Mouse (Mus musculus): ENCODE measurements at regions not wholly inside any gene's neighbourhood (a gene's known extent, or its start where the extent isn't known, plus 50 kb on each side); places are given as distances from the start of the nearest gene placed in this dataset.

DNA sequence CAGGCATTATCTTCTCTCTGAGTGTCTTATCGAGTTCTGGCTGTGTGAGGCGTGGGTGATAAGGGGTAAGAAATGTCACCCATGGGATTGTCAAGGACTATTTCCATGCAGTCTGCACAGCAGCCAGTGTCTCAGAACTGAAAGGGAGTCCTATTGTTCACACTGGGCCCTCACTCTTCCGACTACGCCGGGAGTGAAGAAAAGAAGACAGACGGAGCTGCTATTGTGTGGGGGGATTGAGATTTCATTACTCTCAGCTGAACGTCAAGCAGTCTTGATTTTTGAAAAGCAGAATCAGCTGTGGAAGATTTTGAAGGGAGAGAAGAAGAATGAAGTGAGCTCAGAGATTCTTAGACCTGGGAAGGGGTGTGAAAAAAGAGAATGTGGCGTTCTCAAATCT lies 138.9 kb downstream of the Btg1 start:
- no peak for TF ChIP-seq POLR2A (IDR thresholded peaks at IDR 0.05; ENCODE audit: control insufficient read depth, low read depth, low read length)
- no peak for TF ChIP-seq CTCF (IDR thresholded peaks at IDR 0.05; ENCODE audit: control insufficient read depth, insufficient read depth, insufficient replicate concordance, low read depth, low read length)
- H3K4me1 ChIP-seq (ENCODE audit: control insufficient read depth, insufficient read depth, low read length), result peaks cover 4% of the 10 kb centered on the region; the same call in 1 of the 2 replicates
- H3K36me3 ChIP-seq (ENCODE audit: control insufficient read depth, insufficient read depth, low read length), result no peaks in the 10 kb centered on the region
- no peak overlapping the region for H3K4me3 ChIP-seq (ENCODE audit: control insufficient read depth, low read depth, low read length)
- H3K27ac ChIP-seq (ENCODE audit: control insufficient read depth, insufficient read depth, low read depth, low read length), result no peak overlapping the region
- H3K27me3 ChIP-seq (ENCODE audit: control insufficient read depth, insufficient read depth, low read length), result no peaks in the 10 kb centered on the region

DNA sequence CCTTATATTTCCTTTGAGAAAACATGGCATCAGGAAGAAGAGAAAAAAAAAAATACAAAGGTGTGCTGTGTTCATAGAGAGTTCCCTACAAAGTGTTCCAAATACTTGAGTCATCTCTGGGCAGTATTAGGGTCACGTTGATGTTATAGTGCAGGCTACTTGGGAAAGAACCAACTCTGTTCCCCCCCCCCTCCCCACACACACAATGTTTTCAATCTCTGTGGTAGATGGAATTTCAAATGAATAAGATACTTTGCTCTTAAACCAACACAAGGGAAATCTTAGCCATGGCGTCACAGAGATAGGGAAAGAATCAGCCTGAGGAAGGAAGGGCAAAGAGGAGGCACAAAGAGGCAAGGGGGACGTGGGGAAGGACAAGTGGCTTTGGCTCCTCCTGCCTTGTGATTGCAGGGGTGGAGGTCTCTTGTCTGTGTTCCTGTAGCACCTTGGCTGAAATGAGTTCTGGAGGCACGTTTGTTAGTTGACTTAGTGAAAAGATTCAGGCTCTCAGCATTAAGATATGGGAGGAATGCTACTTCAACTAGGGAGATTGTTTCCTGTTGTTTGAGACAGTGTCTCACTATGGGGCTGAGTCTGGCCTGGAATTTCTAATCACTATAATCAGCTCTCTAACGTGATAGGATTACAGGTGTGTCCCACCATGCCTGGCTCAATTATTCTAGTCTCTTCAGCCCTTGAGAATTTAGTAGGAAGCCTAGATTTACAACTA lies 139.7 kb downstream of the Btg1 start:
- H3K4me1 ChIP-seq (ENCODE audit: control insufficient read depth, insufficient read depth, low read length), result peaks cover 2% of the 10 kb centered on the region; the same call in 1 of the 2 replicates
- H3K27me3 ChIP-seq (ENCODE audit: control insufficient read depth, insufficient read depth, low read length), result no peaks in the 10 kb centered on the region
- TF ChIP-seq POLR2A (IDR thresholded peaks at IDR 0.05; ENCODE audit: control insufficient read depth, low read depth, low read length) (no peak), CTCF (IDR thresholded peaks at IDR 0.05; ENCODE audit: control insufficient read depth, insufficient read depth, insufficient replicate concordance, low read depth, low read length) (no peak)
- no peaks in the 10 kb centered on the region for H3K36me3 ChIP-seq (ENCODE audit: control insufficient read depth, insufficient read depth, low read length)
- H3K27ac ChIP-seq (ENCODE audit: control insufficient read depth, insufficient read depth, low read depth, low read length), result no peak overlapping the region
- H3K4me3 ChIP-seq (ENCODE audit: control insufficient read depth, low read depth, low read length), result no peak overlapping the region

DNA sequence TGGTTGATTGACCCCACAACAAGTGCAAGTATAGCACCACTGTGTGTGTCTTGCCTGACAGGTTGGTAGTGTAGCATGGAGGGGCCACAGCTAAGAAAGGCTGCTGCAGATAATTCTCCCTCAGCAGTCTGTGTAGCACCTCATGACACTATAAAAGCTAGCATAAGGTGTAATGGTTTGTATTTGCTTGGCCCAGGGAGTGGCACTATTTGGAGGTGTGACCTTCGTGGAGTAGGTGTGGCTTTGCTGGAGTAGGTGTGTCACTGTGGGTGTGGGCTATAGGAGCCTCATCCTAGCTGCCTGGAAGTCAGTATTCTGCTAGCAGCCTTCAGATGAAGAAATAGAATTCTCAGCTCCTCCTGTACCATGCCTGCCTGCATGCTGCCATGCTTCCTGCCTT lies 140.5 kb downstream of the Btg1 start:
- no peak for TF ChIP-seq CTCF (IDR thresholded peaks at IDR 0.05; ENCODE audit: control insufficient read depth, insufficient read depth, insufficient replicate concordance, low read depth, low read length)
- TF ChIP-seq POLR2A (IDR thresholded peaks at IDR 0.05; ENCODE audit: control insufficient read depth, low read depth, low read length), result no peak
- Histone ChIP-seq H3K4me1 (ENCODE audit: control insufficient read depth, insufficient read depth, low read length) (no peaks in the 10 kb centered on the region), H3K27me3 (ENCODE audit: control insufficient read depth, insufficient read depth, low read length) (no peaks in the 10 kb centered on the region), H3K36me3 (ENCODE audit: control insufficient read depth, insufficient read depth, low read length) (no peaks in the 10 kb centered on the region), H3K4me3 (ENCODE audit: control insufficient read depth, low read depth, low read length) (no peak overlapping the region), H3K27ac (ENCODE audit: control insufficient read depth, insufficient read depth, low read depth, low read length) (no peak overlapping the region)

DNA sequence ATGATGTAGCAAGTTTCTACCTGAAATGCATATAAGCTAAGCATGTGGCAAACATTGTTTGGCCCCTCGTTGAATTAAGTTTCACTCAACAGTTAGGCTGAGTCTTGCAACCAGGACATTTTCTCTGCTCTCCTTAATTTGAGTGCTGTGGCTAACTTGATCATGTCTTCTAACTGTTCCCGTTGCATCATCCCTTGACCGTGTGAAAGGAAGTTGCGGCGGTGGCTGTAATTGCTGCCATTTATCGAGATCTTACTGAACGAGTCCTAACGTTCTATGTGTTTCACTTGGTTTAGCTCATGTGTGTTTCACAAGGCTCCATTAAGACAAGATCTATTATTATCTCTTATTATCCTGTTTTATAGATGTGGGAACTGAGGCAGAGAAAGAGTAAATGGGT lies 144.8 kb downstream of the Btg1 start:
- no peaks in the 10 kb centered on the region for H3K4me1 ChIP-seq (ENCODE audit: control insufficient read depth, insufficient read depth, low read length)
- no peak overlapping the region for H3K27ac ChIP-seq (ENCODE audit: control insufficient read depth, insufficient read depth, low read depth, low read length)
- H3K27me3 ChIP-seq (ENCODE audit: control insufficient read depth, insufficient read depth, low read length), result no peaks in the 10 kb centered on the region
- TF ChIP-seq POLR2A (IDR thresholded peaks at IDR 0.05; ENCODE audit: control insufficient read depth, low read depth, low read length), result no peak
- no peak for TF ChIP-seq CTCF (IDR thresholded peaks at IDR 0.05; ENCODE audit: control insufficient read depth, insufficient read depth, insufficient replicate concordance, low read depth, low read length)
- no peak overlapping the region for H3K4me3 ChIP-seq (ENCODE audit: control insufficient read depth, low read depth, low read length)
- H3K36me3 ChIP-seq (ENCODE audit: control insufficient read depth, insufficient read depth, low read length), result no peaks in the 10 kb centered on the region

DNA sequence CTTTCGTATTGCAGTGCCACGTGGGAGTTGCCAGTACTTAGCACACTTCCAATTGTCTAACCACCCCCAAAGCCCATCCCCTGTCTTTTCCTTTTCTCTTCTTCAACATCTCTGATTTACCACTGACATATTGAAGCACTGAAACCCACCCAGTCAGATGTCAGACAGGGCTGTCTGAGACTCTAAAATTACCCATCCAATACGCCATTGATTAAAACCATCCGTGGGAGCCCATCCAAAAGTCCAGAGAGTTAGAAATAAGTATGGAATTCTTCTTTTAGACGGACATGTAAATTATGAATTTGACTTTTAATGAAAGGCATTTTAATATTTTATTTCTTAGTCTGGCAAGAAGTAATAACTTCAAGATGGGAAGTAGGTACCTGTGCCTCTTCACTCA lies 148.8 kb downstream of the Btg1 start:
- H3K4me1 ChIP-seq (ENCODE audit: control insufficient read depth, insufficient read depth, low read length), result no peaks in the 10 kb centered on the region
- no peak overlapping the region for H3K27ac ChIP-seq (ENCODE audit: control insufficient read depth, insufficient read depth, low read depth, low read length)
- no peak for TF ChIP-seq CTCF (IDR thresholded peaks at IDR 0.05; ENCODE audit: control insufficient read depth, insufficient read depth, insufficient replicate concordance, low read depth, low read length)
- TF ChIP-seq POLR2A (IDR thresholded peaks at IDR 0.05; ENCODE audit: control insufficient read depth, low read depth, low read length), result no peak
- H3K36me3 ChIP-seq (ENCODE audit: control insufficient read depth, insufficient read depth, low read length), result no peaks in the 10 kb centered on the region
- no peaks in the 10 kb centered on the region for H3K27me3 ChIP-seq (ENCODE audit: control insufficient read depth, insufficient read depth, low read length)
- H3K4me3 ChIP-seq (ENCODE audit: control insufficient read depth, low read depth, low read length), result no peak overlapping the region

DNA sequence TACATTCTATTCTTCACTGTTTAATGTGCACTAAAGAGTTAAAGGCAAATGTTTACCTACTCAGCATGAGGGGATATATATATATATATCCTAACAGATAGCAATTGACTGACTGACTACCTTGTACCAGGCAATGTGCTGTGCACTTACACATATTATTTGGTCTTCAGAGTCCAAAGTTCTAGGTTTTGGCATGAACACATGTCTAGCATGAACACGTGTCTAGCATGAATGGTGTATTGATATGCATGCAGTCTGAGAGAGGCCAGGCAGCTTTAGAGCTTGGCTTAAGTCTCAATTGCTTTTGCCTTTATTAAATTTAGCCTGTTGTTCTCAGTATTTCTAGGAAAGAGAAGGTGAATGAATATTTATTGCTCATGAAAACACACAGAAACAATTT lies 161.4 kb downstream of the Btg1 start:
- no peak for TF ChIP-seq CTCF (IDR thresholded peaks at IDR 0.05; ENCODE audit: control insufficient read depth, insufficient read depth, insufficient replicate concordance, low read depth, low read length)
- TF ChIP-seq POLR2A (IDR thresholded peaks at IDR 0.05; ENCODE audit: control insufficient read depth, low read depth, low read length), result no peak
- H3K27me3 ChIP-seq (ENCODE audit: control insufficient read depth, insufficient read depth, low read length), result no peaks in the 10 kb centered on the region
- H3K36me3 ChIP-seq (ENCODE audit: control insufficient read depth, insufficient read depth, low read length), result no peaks in the 10 kb centered on the region
- H3K27ac ChIP-seq (ENCODE audit: control insufficient read depth, insufficient read depth, low read depth, low read length), result no peak overlapping the region
- H3K4me3 ChIP-seq (ENCODE audit: control insufficient read depth, low read depth, low read length), result no peak overlapping the region
- no peaks in the 10 kb centered on the region for H3K4me1 ChIP-seq (ENCODE audit: control insufficient read depth, insufficient read depth, low read length)

DNA sequence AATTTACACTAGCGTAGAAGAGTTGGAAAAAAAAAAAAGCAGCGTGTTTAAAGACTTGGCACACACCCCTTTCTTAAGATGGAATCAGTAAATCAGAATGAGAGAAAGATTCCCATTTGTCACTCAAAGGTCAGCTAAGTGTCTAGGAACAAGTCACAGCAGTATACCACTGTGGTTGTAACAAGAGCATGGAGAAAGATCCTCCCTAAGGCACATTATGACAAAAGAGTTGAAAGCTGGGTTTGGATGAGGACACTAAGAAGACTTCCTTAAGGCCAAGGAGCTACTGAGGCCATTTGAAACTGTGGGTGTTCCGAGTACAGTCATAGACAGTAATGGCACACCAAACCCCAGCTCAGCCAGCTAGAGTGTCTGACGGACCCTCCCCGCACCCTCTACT lies 167.2 kb downstream of the Btg1 start:
- H3K27ac ChIP-seq (ENCODE audit: control insufficient read depth, insufficient read depth, low read depth, low read length), result no peak overlapping the region
- no peaks in the 10 kb centered on the region for H3K36me3 ChIP-seq (ENCODE audit: control insufficient read depth, insufficient read depth, low read length)
- TF ChIP-seq POLR2A (IDR thresholded peaks at IDR 0.05; ENCODE audit: control insufficient read depth, low read depth, low read length), result no peak
- no peak for TF ChIP-seq CTCF (IDR thresholded peaks at IDR 0.05; ENCODE audit: control insufficient read depth, insufficient read depth, insufficient replicate concordance, low read depth, low read length)
- no peak overlapping the region for H3K4me3 ChIP-seq (ENCODE audit: control insufficient read depth, low read depth, low read length)
- H3K27me3 ChIP-seq (ENCODE audit: control insufficient read depth, insufficient read depth, low read length), result no peaks in the 10 kb centered on the region
- H3K4me1 ChIP-seq (ENCODE audit: control insufficient read depth, insufficient read depth, low read length), result no peaks in the 10 kb centered on the region
